Mouse (Mus musculus): Measurements from ENCODE around the gene Maml2. TPM values are rescaled to one million over a fixed set of nuclear protein-coding genes. Genes with fewer than 3 reads are reported as not detected.

The Maml2 gene
- total and polyA plus RNA-seq, 2 experiments from 2014 or later, result 11.4 to 11.6 TPM

GRCm38 (mm10) chr9:13300891-13301782, 3.4 kb downstream of the Maml2 start:
- Histone ChIP-seq H3K9me3 (ENCODE audit: low read length) (no peaks in the 10 kb centered on the region), H3K36me3 (ENCODE audit: insufficient read depth, low read length) (no peaks in the 10 kb centered on the region), H3K27me3 (ENCODE audit: insufficient read depth, low read length) (no peaks in the 10 kb centered on the region), H3K27ac (peak overlapping the region; percentile 75), H3K4me3 (ENCODE audit: low read length) (peak overlapping the region; percentile 47), H3K4me1 (ENCODE audit: insufficient read depth, low read length) (peaks cover 40% of the 10 kb centered on the region), H3K9ac (replicated peaks; ENCODE audit: low read length) (peak overlapping the region; percentile 39; the same call in 1 of the 2 replicates), H3K4me2 (ENCODE audit: low read depth, low read length) (peak overlapping the region; percentile 76)
- 37% methylated on average over 9 of the region's 9 CpGs for WGBS
- DNase-seq (ENCODE audit: low spot score), result peak; percentile 36
- no peak for ATAC-seq
- TF ChIP-seq CTCF (IDR thresholded peaks at IDR 0.05; ENCODE audit: low read depth), result peak; percentile 14; the same call in 1 of the 2 replicates

GRCm38 (mm10) chr9:13302183-13302825, 4.5 kb downstream of the Maml2 start:
- ATAC-seq, result no peak
- 31% methylated on average over 6 of the region's 6 CpGs for WGBS
- peaks cover 45% of the 10 kb centered on the region for H3K4me1 ChIP-seq (ENCODE audit: insufficient read depth, low read length)

GRCm38 (mm10) chr9:13303099-13303771, 5.5 kb downstream of the Maml2 start:
- Histone ChIP-seq H3K36me3 (ENCODE audit: insufficient read depth, low read length) (no peaks in the 10 kb centered on the region), H3K27ac (peak overlapping the region; percentile 17; the same call in 1 of the 2 replicates), H3K9ac (replicated peaks; ENCODE audit: low read length) (no peak overlapping the region), H3K4me2 (ENCODE audit: low read depth, low read length) (no peak overlapping the region), H3K4me3 (ENCODE audit: low read length) (no peak overlapping the region), H3K9me3 (ENCODE audit: low read length) (no peaks in the 10 kb centered on the region), H3K27me3 (ENCODE audit: insufficient read depth, low read length) (no peaks in the 10 kb centered on the region), H3K4me1 (ENCODE audit: insufficient read depth, low read length) (peaks cover 45% of the 10 kb centered on the region)
- WGBS, result 30% methylated on average over 5 of the region's 5 CpGs
- no peak for TF ChIP-seq CTCF (IDR thresholded peaks at IDR 0.05; ENCODE audit: low read depth)
- ATAC-seq, result no peak
- peak; percentile 12 for DNase-seq (ENCODE audit: low spot score)

More at GRCm38 (mm10) chr9:13302183-13302825, 4.5 kb downstream of the Maml2 start:
- no peak for TF ChIP-seq CTCF (IDR thresholded peaks at IDR 0.05; ENCODE audit: low read depth)
- Histone ChIP-seq H3K9me3 (ENCODE audit: low read length) (no peaks in the 10 kb centered on the region), H3K9ac (replicated peaks; ENCODE audit: low read length) (0 out of 2 replicates have a peak overlapping the region, but pooled peaks have one; percentile 26), H3K36me3 (ENCODE audit: insufficient read depth, low read length) (no peaks in the 10 kb centered on the region), H3K27me3 (ENCODE audit: insufficient read depth, low read length) (no peaks in the 10 kb centered on the region), H3K27ac (no peak overlapping the region), H3K4me2 (ENCODE audit: low read depth, low read length) (peak overlapping the region; percentile 76), H3K4me3 (ENCODE audit: low read length) (peak overlapping the region; percentile 11; the same call in 1 of the 2 replicates)
- no peak for DNase-seq (ENCODE audit: low spot score)

GRCm38 (mm10) chr9:13303976-13304375, 6.2 kb downstream of the Maml2 start:
- H3K4me3 ChIP-seq (ENCODE audit: low read length), result no peak overlapping the region
- DNase-seq (ENCODE audit: low spot score) (peak; percentile 48), ATAC-seq (no peak)
- TF ChIP-seq CTCF (IDR thresholded peaks at IDR 0.05; ENCODE audit: low read depth), result no peak
- peaks cover 40% of the 10 kb centered on the region for H3K4me1 ChIP-seq (ENCODE audit: insufficient read depth, low read length)
- H3K9ac ChIP-seq (replicated peaks; ENCODE audit: low read length), result no peak overlapping the region
- peak overlapping the region; percentile 17 for H3K27ac ChIP-seq
- H3K4me2 ChIP-seq (ENCODE audit: low read depth, low read length), result no peak overlapping the region
- H3K9me3 ChIP-seq (ENCODE audit: low read length), result no peaks in the 10 kb centered on the region
- no peaks in the 10 kb centered on the region for H3K36me3 ChIP-seq (ENCODE audit: insufficient read depth, low read length)
- H3K27me3 ChIP-seq (ENCODE audit: insufficient read depth, low read length), result no peaks in the 10 kb centered on the region
- WGBS, result 22% methylated on average over 6 of the region's 6 CpGs

GRCm38 (mm10) chr9:13306471-13306870, 8.7 kb downstream of the Maml2 start:
- no peak for DNase-seq (ENCODE audit: low spot score)
- WGBS, result 92% methylated on average over 3 of the region's 3 CpGs
- no peaks in the 10 kb centered on the region for H3K27me3 ChIP-seq (ENCODE audit: insufficient read depth, low read length)
- H3K4me3 ChIP-seq (ENCODE audit: low read length), result no peak overlapping the region
- no peaks in the 10 kb centered on the region for H3K9me3 ChIP-seq (ENCODE audit: low read length)
- peaks cover 33% of the 10 kb centered on the region for H3K4me1 ChIP-seq (ENCODE audit: insufficient read depth, low read length)
- H3K9ac ChIP-seq (replicated peaks; ENCODE audit: low read length), result no peak overlapping the region
- H3K36me3 ChIP-seq (ENCODE audit: insufficient read depth, low read length), result no peaks in the 10 kb centered on the region
- no peak for ATAC-seq
- no peak for TF ChIP-seq CTCF (IDR thresholded peaks at IDR 0.05; ENCODE audit: low read depth)
- H3K27ac ChIP-seq, result 0 out of 2 replicates have a peak overlapping the region, but pooled peaks have one; percentile 45
- H3K4me2 ChIP-seq (ENCODE audit: low read depth, low read length), result no peak overlapping the region

GRCm38 (mm10) chr9:13307226-13307625, 9.5 kb downstream of the Maml2 start:
- peaks cover 27% of the 10 kb centered on the region for H3K4me1 ChIP-seq (ENCODE audit: insufficient read depth, low read length)
- no peak overlapping the region for H3K4me2 ChIP-seq (ENCODE audit: low read depth, low read length)
- H3K27me3 ChIP-seq (ENCODE audit: insufficient read depth, low read length), result no peaks in the 10 kb centered on the region
- no peaks in the 10 kb centered on the region for H3K9me3 ChIP-seq (ENCODE audit: low read length)
- DNase-seq (ENCODE audit: low spot score) (peak; percentile 29), ATAC-seq (no peak)
- 21% methylated on average over 4 of the region's 4 CpGs for WGBS
- H3K9ac ChIP-seq (replicated peaks; ENCODE audit: low read length), result no peak overlapping the region
- no peaks in the 10 kb centered on the region for H3K36me3 ChIP-seq (ENCODE audit: insufficient read depth, low read length)
- H3K27ac ChIP-seq, result 0 out of 2 replicates have a peak overlapping the region, but pooled peaks have one; percentile 45
- TF ChIP-seq CTCF (IDR thresholded peaks at IDR 0.05; ENCODE audit: low read depth), result no peak
- no peak overlapping the region for H3K4me3 ChIP-seq (ENCODE audit: low read length)

Data from hindbrain, postnatal 0 days (tissue).